Mouse (Mus musculus): ENCODE data around the gene Plp1. TPM values are rescaled to one million over a fixed set of nuclear protein-coding genes. Genes with fewer than 3 reads are reported as not detected.
A peak's percentile ranks its signal among the peaks of the same experiment; 100 is the strongest.

The Plp1 gene
- polyA plus RNA-seq, 1 experiment from 2014 or later: 9.7 TPM

DNA sequence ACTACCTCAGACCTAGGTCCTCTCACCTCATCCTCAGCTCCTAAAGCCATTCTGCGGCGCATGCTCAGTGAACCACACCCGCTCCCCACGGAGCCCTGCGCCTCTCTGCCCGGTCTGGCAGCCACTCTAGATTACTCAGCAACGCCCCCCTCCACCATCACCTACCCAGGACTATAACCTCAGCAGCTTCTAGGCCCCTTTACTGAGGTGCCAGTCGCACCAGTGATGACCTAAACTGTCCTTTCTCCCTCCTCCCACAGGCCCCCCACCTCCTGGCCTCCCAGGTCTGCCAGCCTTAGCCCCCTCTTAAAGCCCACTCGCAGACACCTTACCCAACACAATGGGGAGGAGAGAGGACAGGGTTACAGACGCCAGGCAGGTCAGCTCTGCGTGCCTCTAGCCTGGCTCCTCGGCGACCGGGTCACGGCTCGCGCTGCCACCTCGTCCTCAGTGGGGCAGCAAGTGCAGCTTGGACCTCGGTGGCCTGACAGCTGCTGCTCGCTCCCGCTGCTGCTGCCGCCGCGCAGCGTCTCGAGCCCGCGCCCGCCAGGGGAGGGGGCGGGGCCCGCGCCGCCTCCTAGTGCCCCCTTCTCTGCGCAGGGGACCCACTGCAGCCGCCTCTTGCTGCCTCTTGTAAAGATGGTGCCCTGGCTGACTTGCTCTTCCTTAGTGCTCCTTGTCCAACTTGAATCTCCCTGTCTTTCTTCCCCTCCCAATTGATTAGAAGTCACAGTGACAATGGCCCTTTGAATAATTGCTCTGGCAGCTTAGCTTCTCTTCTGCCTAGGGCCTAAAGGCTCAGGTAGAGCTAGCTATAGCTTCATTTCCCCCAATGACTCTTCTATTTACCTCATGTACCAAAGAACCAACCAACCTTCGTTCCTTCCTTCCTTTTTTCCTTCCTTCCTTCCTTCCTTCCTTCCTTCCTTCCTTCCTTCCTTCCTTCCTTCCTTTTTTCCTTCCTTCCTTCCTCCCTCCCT is 45.9 kb downstream of the Plp1 start, which contains the start of gene Rab9b:
Gene Rab9b (minus strand): TSS at position 695 of the 980 bp plus-strand sequence.
- Histone ChIP-seq H3K27me3 (peaks cover 24% of the 10 kb centered on the region; the same call in 1 of the 2 replicates), H3K27ac (no peak within 1 kb of the TSS), H3K4me2 (peak within 1 kb of the TSS; percentile 68), H3K4me1 (no peaks in the 10 kb centered on the region), H3K9me3 (no peaks in the 10 kb centered on the region), H3K9ac (peak within 1 kb of the TSS; percentile 58), H3K36me3 (no peaks in the 10 kb centered on the region), H3K4me3 (peak within 1 kb of the TSS; percentile 52)
- WGBS: 19% methylated on average over 36 of the region's 36 CpGs
- ATAC-seq (ENCODE audit: insufficient number of reproducible peaks, insufficient read depth, low FRiP score, low TSS enrichment, low read depth): no peak

Other genes starting within 250 kb of the Plp1 start
- 26.1 and 32.9 TPM in 2 replicates for gene Tceal3, start 231.8 kb upstream of the Plp1 start, polyA plus RNA-seq (2015; fragmentation: Nextera tagmentation; extraction: Ambion mirVana)
- gene Tceal1, start 114.7 kb upstream of the Plp1 start, polyA plus RNA-seq (2015; fragmentation: Nextera tagmentation; extraction: Ambion mirVana): 11.9 and 13.2 TPM in 2 replicates
- 603 and 642 TPM in 2 replicates for gene Morf4l2, start 79.0 kb upstream of the Plp1 start, polyA plus RNA-seq (2015; fragmentation: Nextera tagmentation; extraction: Ambion mirVana)
- gene Glra4, start 42.5 kb upstream of the Plp1 start, polyA plus RNA-seq (2015; fragmentation: Nextera tagmentation; extraction: Ambion mirVana): not detected in 2 replicates
- 0.31 and 0.56 TPM in 2 replicates for gene Rab9b, start 46.1 kb downstream of the Plp1 start, polyA plus RNA-seq (2015; fragmentation: Nextera tagmentation; extraction: Ambion mirVana)
- gene H2bfm, start 104.7 kb downstream of the Plp1 start, polyA plus RNA-seq (2015; fragmentation: Nextera tagmentation; extraction: Ambion mirVana): not detected in 2 replicates
- gene Tmsb15b2, start 152.8 kb downstream of the Plp1 start, polyA plus RNA-seq (2015; fragmentation: Nextera tagmentation; extraction: Ambion mirVana): 101 and 117 TPM in 2 replicates
- 5.0 and 11.3 TPM in 2 replicates for gene Tmsb15l, start 154.2 kb downstream of the Plp1 start, polyA plus RNA-seq (2015; fragmentation: Nextera tagmentation; extraction: Ambion mirVana)
- 45.1 and 49.1 TPM in 2 replicates for gene Tmsb15b1, start 154.2 kb downstream of the Plp1 start, polyA plus RNA-seq (2015; fragmentation: Nextera tagmentation; extraction: Ambion mirVana)
- gene Zcchc18, start 170.5 kb downstream of the Plp1 start, polyA plus RNA-seq (2015; fragmentation: Nextera tagmentation; extraction: Ambion mirVana): 32.5 and 35.0 TPM in 2 replicates
- 14.1 and 14.4 TPM in 2 replicates for gene Slc25a53, start 215.6 kb downstream of the Plp1 start, polyA plus RNA-seq (2015; fragmentation: Nextera tagmentation; extraction: Ambion mirVana)
- gene Fam199x, start 226.9 kb downstream of the Plp1 start, polyA plus RNA-seq (2015; fragmentation: Nextera tagmentation; extraction: Ambion mirVana): 7.8 and 8.8 TPM in 2 replicates

Data from embryonic facial prominence, embryonic 13.5 days (tissue).